Comparison of ENCODE assay signal across 17 mouse cellular contexts in the genomic region with DNA sequence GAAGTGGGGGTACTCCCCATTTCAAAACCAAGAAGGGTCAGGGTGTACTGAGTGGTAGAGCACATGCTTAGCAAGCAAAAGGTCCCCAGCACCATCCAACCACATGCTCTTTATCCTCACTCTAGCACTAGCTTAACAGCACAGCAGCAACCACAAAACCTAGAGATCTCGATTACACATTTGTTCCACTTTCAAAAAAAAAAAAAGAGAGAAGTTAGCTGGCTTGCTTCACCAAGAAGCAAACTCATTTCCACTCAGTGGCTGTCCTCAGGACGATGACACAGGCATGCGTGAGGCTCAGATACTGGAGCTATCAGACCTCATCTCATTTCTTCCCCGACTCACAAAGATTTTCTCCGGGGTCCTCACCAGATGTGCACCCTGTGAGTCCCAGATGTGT. TPM values are rescaled to one million over a fixed set of nuclear protein-coding genes. Genes with fewer than 3 reads are reported as not detected.
A peak's percentile ranks its signal among the peaks of the same experiment; 100 is the strongest.
DNase-seq lines count a peak whose midpoint lies in the region; ATAC-seq and TF ChIP-seq lines count a peak whose summit lies in the region.
"Had no signal": no experiment of that assay in that cellular context is flagged by ENCODE, and none has a peak within 500 bp of the region (broad histone marks: within the 10 kb centered on the region; RNA-seq: fewer than 3 reads in every experiment).

No protein-coding gene starts in this region.

- no peak overlapping the region for H3K9ac ChIP-seq in liver, embryonic 16.5 days (ENCODE audit: low read depth, low read length)
- H3K9ac ChIP-seq in liver, embryonic 12.5 days = no peak overlapping the region
- H3K9ac ChIP-seq: heart, embryonic 15.5 days; hindbrain, embryonic 14.5 days; limb, embryonic 12.5 days; lung, embryonic 14.5 days had no signal

- no peaks in the 10 kb centered on the region for H3K9me3 ChIP-seq in liver, embryonic 16.5 days (replicated peaks; ENCODE audit: control insufficient read depth, low read length)
- H3K9me3 ChIP-seq in liver, embryonic 12.5 days (replicated peaks) = no peaks in the 10 kb centered on the region
- H3K9me3 ChIP-seq: heart, embryonic 15.5 days; limb, embryonic 12.5 days had no signal

- H3K4me3 ChIP-seq in liver, embryonic 16.5 days (ENCODE audit: low read depth, low read length) = no peak overlapping the region
- H3K4me3 ChIP-seq in liver, embryonic 12.5 days = no peak overlapping the region
- H3K4me3 ChIP-seq in bone marrow, adult 2 months (replicated peaks; ENCODE audit: control insufficient read depth, low read depth, low read length) = no peak overlapping the region
- H3K4me3 ChIP-seq: heart, embryonic 15.5 days; limb, embryonic 12.5 days had no signal

- H3K27me3 ChIP-seq in liver, embryonic 16.5 days (ENCODE audit: control insufficient read depth, insufficient read depth, low read depth, low read length) = no peaks in the 10 kb centered on the region
- no peaks in the 10 kb centered on the region for H3K27me3 ChIP-seq in liver, embryonic 12.5 days (replicated peaks)
- H3K27me3 ChIP-seq: heart, embryonic 15.5 days had no signal

- no peak for TF ChIP-seq POLR2A in bone marrow, adult 2 months (IDR thresholded peaks at IDR 0.05; ENCODE audit: borderline replicate concordance, control insufficient read depth, low read depth, low read length)

- 16% methylated on average over 5 of the region's 5 CpGs for WGBS in liver, embryonic 16.5 days (ENCODE audit: insufficient replicate concordance)
- WGBS in liver, embryonic 12.5 days (ENCODE audit: insufficient replicate concordance) = 24% methylated on average over 5 of the region's 5 CpGs
- 6% methylated on average over 5 of the region's 5 CpGs for WGBS in bone marrow, adult 2 months

- DNase-seq in CD4-positive helper T cell, adult 2 months (ENCODE audit: low read depth, low spot score) = peak; percentile 83
- DNase-seq in urinary bladder, postnatal 4 days (ENCODE audit: low spot score in 2 of 2) = no peak
- no peak for DNase-seq in layer of hippocampus, adult 18-20 months (ENCODE audit: low spot score in 2 of 2)
- DNase-seq in right cerebral cortex, postnatal 10 days (ENCODE audit: low spot score in 2 of 2) = no peak
- DNase-seq: adrenal gland, postnatal 14 days; cerebellum, adult 9-10 months; kidney, adult 8-10 months; lung, embryonic 14.5 days; thymus, postnatal 25 days had no signal

- 0 out of 2 replicates have a peak, but pooled peaks have one; percentile 16 for ATAC-seq in liver, embryonic 16.5 days (ENCODE audit: low read depth)
- no peak for ATAC-seq in liver, embryonic 12.5 days
- peak; percentile 92 for ATAC-seq in megakaryocyte progenitor cell, adult 5-6 weeks (replicated peaks; ENCODE audit: poor library complexity)
- ATAC-seq: forebrain, embryonic 16.5 days had no signal

- no peak overlapping the region for H3K27ac ChIP-seq in liver, embryonic 16.5 days (ENCODE audit: low read length)
- H3K27ac ChIP-seq in liver, embryonic 12.5 days = no peak overlapping the region
- H3K27ac ChIP-seq in bone marrow, adult 2 months (ENCODE audit: control insufficient read depth, insufficient read depth, low read depth, low read length, poor library complexity) = peak overlapping the region; percentile 82; the same call in 1 of the 2 replicates
- H3K27ac ChIP-seq: heart, embryonic 15.5 days; hindbrain, embryonic 14.5 days; limb, embryonic 12.5 days had no signal

- no peak overlapping the region for H3K4me2 ChIP-seq in liver, embryonic 16.5 days (ENCODE audit: low read depth, low read length)
- no peak overlapping the region for H3K4me2 ChIP-seq in liver, embryonic 12.5 days
- H3K4me2 ChIP-seq: heart, embryonic 15.5 days; hindbrain, embryonic 14.5 days; limb, embryonic 12.5 days; lung, embryonic 14.5 days had no signal

- no peak for TF ChIP-seq CTCF in bone marrow, adult 2 months (IDR thresholded peaks at IDR 0.05; ENCODE audit: control insufficient read depth, insufficient read depth, low read length)

- H3K36me3 ChIP-seq in liver, embryonic 16.5 days (ENCODE audit: control insufficient read depth, insufficient read depth) = no peaks in the 10 kb centered on the region
- no peaks in the 10 kb centered on the region for H3K36me3 ChIP-seq in liver, embryonic 12.5 days
- H3K36me3 ChIP-seq: heart, embryonic 15.5 days; limb, embryonic 12.5 days had no signal

- no peaks in the 10 kb centered on the region for H3K4me1 ChIP-seq in liver, embryonic 16.5 days (ENCODE audit: control insufficient read depth, low read depth, low read length)
- H3K4me1 ChIP-seq in liver, embryonic 12.5 days = no peaks in the 10 kb centered on the region
- H3K4me1 ChIP-seq in bone marrow, adult 2 months (ENCODE audit: control insufficient read depth, insufficient read depth, low read length) = peaks cover 12% of the 10 kb centered on the region
- H3K4me1 ChIP-seq: heart, embryonic 15.5 days; limb, embryonic 12.5 days had no signal

RNA-seq across cellular contexts. Expression of gene Tmem154, which starts 12.9 kb away (rescaled TPM):
- 2.2 and 2.8 TPM in 2 replicates for polyA plus RNA-seq in liver, embryonic 16.5 days (2015; fragmentation: Nextera tagmentation; extraction: Ambion mirVana)
- 0.55 and 0.81 TPM in 2 replicates for polyA plus RNA-seq in liver, embryonic 12.5 days (2016; fragmentation: Nextera tagmentation; extraction: Ambion mirVana)
- polyA plus RNA-seq in bone marrow, adult 2 months (2011; ENCODE audit: insufficient read depth, insufficient read length, low replicate concordance, missing spikeins) = 4.8 and 12.6 TPM in 2 replicates
- 9.9 and 10.6 TPM in 2 replicates for total RNA-seq in megakaryocyte progenitor cell, adult 5-6 weeks (2015)
- total RNA-seq in megakaryocyte progenitor cell, adult 5-6 weeks (2017) = 4.0 and 4.6 TPM in 2 replicates
- under 1 TPM; 0.32 to 0.36 TPM for total RNA-seq in layer of hippocampus, adult 18-20 months (2021)
